Mouse (Mus musculus) regulatory T cell (primary cell): ENCODE measurements around the gene Rbl1.

Source experiments
- in situ Hi-C: fragments of 300-600 bp; cut with MboI, MseI; formaldehyde crosslinking; loops from one replicate; pipeline ENCODE4 v1.15.1; 2025; ENCODE audit warnings: high pct_unique_total_duplicates

The Rbl1 gene

DNA sequence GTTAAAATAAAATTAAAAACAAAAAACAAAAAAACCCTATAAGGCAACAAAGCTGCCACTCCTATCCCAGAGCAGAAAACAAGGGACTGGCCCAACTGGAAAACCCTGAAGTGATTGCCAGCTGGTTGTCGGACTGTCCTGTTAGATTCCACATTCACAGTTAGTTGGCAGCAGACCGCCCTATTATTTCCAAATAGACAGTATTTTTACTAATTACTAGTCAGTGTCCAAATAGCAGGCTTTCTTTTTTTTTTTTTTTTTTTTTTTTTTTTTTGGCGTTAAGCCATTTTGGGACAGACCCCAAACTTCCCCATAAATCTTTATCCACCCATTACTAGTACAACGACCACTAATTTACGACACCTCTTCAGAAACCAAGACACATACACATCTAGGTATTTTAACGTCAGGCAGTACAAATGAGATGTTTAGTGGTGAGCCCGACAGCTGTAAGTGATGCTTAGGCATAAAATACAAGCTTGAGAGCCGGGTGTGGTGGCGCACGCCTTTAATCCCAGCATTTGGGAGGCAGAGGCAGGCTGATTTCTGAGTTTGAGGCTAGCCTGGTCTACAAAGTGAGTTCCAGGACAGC, 68.7 kb downstream of the Rbl1 start:
- in situ Hi-C loops, result loop anchor here (10.0 kb wide), 1 partner anchor 1609 kb away; no protein-coding TSS in a partner anchor

DNA sequence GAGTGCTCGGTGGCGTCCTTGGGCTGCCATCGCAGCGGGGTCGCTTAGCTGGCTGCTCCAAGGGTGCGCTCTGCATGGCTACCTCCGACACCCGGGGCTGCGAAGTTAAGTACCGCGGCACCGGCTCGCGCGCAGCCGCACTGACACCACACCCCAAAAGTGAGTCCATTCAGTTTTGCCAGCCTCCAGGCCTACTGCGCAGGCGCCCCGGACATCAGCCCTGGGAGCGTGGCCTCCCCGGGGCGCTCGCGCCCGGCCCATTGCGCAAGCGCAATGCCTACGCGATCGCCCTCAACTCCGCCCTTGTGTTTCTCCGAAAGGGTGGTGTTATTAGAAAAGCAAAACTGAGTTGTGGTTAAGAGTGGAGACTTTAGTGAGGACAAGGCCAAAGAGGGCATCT, 69.3 kb downstream of the Rbl1 start, which contains the start of gene Samhd1:
Gene Samhd1, minus strand, starts transcription at position 252 of the 400 bp plus-strand sequence.
- in situ Hi-C loops, result loop anchor here (10.0 kb wide), 1 partner anchor 1610 kb away; no protein-coding TSS in a partner anchor

- in situ Hi-C loops, result loop anchor here (10.0 kb wide), 1 partner anchor 1610 kb away; no protein-coding TSS in a partner anchor
Observed at GRCm38 (mm10) chr2:157134479-157134931, 69.8 kb downstream of the Rbl1 start.

DNA sequence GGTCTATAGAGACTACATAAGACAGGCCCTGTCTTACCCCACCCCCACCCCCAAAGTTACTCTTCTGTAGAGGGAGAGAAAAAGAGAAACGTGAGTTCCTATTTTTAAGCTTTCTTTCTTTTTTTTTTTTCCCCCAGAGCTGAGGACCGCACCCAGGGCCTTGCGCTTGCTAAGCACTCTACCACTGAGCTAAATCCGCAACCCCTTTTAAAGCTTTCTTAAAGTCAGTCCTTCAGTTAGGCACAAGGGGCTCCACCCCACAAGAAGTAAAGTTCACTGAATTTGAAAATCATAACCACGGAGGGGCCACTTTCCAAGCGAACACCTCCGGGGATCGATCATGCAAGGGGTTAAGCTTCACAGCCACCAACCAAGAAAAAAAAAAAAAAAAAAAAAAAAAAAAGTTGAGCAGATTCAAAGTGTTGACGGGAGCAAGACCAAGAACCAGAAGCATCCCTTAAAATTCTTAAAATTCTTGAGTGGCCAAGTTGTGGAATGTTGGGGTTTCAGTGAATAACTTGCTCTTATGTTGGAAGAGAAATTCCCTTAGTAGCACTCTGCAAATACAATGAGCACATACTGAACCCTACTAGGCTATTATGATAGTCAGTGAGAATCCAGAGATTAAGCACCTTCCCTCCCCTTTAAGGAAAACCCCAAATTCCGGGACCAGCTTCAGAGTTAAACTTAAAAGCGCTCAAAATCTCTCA, 70.4 kb downstream of the Rbl1 start:
- in situ Hi-C loops, result loop anchor here (10.0 kb wide), 1 partner anchor 1611 kb away; no protein-coding TSS in a partner anchor

DNA sequence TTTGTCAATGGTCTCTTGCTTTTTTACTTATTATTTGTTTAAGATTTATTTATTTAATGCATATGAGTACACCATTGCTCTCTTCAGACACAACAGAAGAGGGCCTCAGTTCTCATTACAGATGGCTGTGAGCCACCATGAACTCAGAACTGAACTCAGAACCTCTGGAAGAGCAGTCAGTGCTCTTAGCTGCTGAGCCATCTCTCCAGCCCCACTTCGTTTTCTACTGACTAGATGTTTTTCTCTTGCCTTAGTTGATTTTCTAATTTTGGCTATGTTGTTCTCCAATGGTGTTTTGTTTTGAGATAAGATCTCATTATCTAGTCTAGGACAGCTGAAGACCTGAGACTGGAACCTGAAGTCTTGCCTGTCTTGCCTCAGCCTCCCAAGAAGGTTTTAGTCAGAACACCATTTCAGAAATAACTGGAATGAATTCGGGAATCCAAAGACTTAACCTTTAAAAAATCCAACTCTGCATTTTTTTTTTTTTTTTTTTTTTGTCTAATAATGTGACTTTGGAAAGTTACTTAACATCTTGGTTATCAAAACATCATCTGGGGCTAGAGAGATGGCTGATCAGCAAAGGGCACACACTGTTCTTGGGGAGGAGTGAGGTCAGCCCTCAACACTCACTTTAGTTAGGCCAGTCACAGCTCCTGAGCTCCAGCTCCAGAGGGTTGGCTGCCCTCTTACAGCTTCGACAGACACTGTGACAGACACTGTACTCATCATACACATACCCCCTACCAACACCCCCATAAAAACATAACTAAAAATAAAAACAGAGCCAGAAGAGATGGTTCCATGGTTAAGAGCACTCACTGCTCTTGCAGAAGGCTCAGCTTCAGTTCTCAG, 71.4 kb downstream of the Rbl1 start:
- in situ Hi-C loops, result loop anchor here (10.0 kb wide), 1 partner anchor 1612 kb away; no protein-coding TSS in a partner anchor

- in situ Hi-C loops, result loop anchor here (10.0 kb wide), 1 partner anchor 1613 kb away; no protein-coding TSS in a partner anchor
Observed at GRCm38 (mm10) chr2:157132086-157132485, 72.2 kb downstream of the Rbl1 start.

DNA sequence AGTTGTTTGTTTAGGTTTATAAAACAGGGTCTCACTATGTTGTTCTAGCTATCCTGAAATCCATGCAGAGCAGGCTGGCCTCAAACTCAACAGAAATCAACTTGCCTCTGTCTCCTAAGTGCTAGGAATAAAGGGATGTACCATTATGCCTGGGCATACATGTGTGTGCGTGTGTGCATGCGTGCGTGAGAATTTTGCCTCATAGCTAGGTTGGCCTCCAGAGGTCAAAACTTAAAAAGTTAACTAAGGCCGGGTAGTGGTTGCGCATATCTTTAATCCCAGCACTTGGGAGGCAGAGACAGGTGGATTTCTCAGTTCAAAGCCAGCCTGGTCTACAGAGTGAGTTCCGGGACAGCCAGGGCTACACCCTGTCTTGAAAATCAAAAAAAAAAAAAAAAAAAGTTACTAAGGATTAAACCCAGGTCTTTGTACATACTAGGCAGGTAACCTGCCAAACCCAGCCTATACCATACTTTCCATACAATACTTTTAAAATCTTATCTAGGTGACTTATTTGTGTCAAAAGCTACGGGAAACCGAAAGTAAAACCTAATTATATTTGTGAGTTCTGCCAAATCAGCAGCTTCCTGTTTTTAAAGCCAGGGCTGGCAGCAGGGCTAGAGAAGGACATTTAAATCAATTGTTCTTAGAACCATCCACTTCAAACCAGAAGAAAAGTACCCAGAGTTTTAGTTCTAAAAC, 73.4 kb downstream of the Rbl1 start:
- in situ Hi-C loops, result loop anchor here (10.0 kb wide), 1 partner anchor 1614 kb away; no protein-coding TSS in a partner anchor

DNA sequence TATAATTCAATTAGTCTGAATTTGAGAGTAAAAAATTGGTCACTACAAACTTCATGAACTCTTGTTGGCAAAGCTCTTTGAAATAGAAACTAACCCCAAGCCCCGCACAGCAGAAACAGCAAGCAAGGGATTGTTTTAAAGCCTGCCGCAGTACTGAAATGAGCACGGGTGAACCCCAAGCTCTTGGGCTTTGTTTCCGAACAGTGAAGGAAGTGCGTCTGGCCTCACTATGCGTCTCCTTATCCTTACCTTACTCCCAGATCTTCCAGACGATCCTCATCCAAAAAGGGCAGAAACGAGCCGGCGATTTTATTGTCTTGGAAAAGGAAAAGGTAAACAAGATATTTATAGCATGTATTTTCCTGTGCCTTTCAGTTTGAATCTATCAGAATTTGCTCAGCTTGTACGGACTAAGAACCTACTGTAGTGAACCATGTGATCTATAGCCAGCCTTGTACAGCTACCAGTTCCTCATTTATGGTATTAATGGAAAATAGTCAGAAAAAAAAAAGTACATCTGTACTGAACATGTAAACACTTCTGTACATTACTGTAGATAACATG, 74.7 kb downstream of the Rbl1 start:
- in situ Hi-C loops, result loop anchor here (5.0 to 10.0 kb wide), 2 partner anchors 73 to 1615 kb away; partner anchors contain the start of gene Rbl1

DNA sequence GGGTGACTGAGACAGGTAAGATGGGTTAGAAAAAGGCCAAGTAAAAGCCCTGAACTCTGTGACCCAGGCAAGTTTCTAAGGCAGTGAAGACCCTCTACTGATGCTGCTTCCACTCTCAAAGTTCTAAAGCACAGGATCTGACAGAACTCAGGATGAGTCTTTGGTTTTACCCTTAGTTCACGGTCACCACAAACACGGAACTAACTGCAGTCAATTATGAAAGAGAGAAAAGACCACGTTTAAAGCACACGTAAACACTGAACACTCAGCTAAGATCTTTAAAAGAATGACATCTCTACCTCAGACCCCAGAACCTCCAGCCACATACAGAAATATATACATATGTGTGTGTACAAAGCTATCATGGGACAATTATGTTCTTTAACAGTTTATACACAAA, 75.2 kb downstream of the Rbl1 start:
- in situ Hi-C loops, result loop anchor here (5.0 kb wide), 1 partner anchor 73 kb away; the partner anchor contains the start of gene Rbl1

DNA sequence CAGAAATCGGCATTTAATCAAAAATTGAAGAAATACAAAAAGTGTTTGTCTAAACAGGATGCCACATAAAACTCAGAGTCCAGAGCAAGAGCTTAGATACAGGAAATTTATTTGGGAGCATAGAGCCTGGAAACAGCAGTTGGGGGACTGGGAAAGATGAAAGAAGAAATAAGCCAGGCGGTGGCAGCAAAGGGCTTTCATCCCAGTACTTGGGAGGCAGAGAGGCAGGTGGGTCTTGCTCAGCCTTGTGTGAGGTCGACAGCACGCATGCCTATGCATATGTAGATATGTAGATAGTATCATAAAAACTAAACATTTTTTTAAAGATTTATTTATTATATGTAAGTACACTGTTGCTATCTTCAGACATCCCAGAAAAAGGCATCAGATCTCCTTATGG, 76.3 kb downstream of the Rbl1 start:
- in situ Hi-C loops, result loop anchor here (5.0 kb wide), 1 partner anchor 74 kb away; the partner anchor contains the start of gene Rbl1

DNA sequence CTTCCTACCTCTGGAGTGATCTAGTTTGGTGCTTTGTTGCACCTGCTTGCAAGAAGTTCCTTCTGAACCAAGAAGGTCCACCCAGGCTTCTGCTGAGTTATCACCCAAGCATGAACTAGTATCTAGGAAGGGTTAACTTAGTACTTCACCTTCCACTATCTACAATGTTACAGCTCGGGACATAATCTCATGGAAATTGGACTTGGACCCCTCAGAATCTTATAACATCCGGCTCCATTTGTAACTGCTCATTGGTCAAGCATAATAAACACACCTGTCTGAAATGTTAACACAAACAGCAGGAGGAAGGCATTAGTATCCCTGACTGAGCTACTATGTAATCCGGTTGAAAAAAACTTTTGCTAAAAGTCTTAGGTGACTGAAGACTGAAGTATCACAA, 77.0 kb downstream of the Rbl1 start:
- in situ Hi-C loops, result loop anchor here (5.0 kb wide), 1 partner anchor 75 kb away; the partner anchor contains the start of gene Rbl1

GRCm38 (mm10) chr2:157125246-157125645, 79.1 kb downstream of the Rbl1 start:
- in situ Hi-C loops, result loop anchor here (5.0 kb wide), 1 partner anchor 77 kb away; the partner anchor contains the start of gene Rbl1

DNA sequence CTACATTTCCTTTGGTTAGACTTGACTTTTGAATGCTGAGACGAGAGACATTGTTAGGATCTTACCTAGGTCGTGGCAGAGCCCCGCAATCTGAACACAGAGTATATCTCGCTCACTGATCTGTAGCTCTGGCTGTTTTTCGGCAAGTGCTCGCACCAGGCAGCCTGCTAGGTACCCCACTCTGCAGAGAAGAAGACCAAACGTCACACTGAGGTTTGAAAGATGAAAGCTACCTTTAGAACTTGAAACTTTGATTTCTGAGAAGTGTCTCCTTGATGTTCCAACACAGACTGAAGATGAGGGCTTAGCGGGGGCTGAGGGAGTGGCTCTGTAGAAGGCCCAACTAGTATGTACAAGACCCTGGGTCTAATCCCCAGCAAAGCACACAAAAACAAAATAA, 82.6 kb downstream of the Rbl1 start:
- in situ Hi-C loops, result no loop called here

DNA sequence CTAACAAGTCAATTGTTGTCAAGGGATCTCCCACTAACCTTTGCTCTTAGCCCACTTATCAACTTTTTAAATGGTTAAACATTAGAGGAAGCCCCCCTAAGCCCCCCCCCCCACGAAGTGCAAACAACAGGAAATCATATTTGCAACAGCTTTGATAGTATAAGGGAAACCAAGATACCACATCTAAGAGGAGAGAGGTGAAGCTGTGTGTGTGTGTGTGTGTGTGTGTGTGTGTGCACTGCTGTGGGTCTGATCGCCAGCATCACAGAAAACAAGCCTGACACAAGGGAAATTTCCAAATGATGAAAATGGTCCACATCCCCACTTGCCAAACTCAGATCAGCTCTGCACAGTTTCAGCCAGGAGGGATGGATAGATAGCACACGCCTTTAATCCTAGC, 85.3 kb downstream of the Rbl1 start:
- in situ Hi-C loops, result no loop called here

DNA sequence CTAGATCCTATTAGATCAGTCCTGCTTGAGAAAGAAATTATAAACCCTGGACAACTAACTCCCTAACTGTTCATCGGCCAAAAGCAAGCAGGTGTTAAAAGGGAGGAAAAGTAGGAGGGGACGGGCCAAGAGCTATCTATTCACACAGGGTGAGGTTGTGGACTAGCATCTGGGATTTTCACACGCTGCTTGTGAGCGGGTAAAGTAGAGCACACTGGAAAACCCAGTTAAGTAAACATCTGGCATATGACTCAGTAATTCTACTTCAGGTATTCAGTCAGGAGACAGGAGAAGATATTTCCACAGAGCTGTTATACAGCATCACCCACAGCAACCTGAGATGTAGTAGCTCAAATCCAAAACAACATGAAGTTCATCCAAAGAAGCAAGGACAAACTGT, 85.8 kb downstream of the Rbl1 start:
- in situ Hi-C loops, result no loop called here

GRCm38 (mm10) chr2:157116964-157117363, 87.4 kb downstream of the Rbl1 start:
- in situ Hi-C loops, result no loop called here

- in situ Hi-C loops, result no loop called here
Observed at GRCm38 (mm10) chr2:157108236-157108635, 96.1 kb downstream of the Rbl1 start.

GRCm38 (mm10) chr2:157104454-157104853, 99.9 kb downstream of the Rbl1 start:
- in situ Hi-C loops, result no loop called here

DNA sequence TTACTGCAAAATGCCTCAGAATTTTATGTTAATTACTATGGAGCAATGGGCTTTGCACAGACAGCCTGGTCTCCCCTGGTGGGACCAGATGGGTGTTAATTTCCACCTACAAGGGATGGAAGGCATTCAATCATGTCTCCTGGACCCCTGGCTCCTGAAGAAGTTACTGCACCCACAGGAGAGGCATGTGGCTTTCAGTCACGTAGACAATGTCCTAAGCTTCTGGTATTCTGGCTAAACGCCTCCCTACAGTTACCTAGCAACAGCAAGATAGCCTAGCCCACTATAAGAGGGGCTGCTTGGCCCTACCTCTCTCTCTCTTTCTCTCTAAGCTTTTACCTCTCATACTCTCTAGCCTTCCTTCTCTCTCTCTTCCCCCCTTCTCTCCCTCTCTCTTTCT, 102.1 kb downstream of the Rbl1 start:
- in situ Hi-C loops, result no loop called here

GRCm38 (mm10) chr2:157101650-157102049, 102.7 kb downstream of the Rbl1 start:
- in situ Hi-C loops, result no loop called here

- in situ Hi-C loops, result no loop called here
Observed at GRCm38 (mm10) chr2:157100319-157100605, 104.1 kb downstream of the Rbl1 start.
